Mouse (Mus musculus) 416B (cell line): ENCODE data around the gene Olfr609.
"Not testable (repeated sequence)": the region's sequence is repeated elsewhere in the genome, so short reads cannot be mapped to it uniquely, and the experiment has no call there.

Experiments used
- DNase-seq: peaks from one replicate; pipeline ENCODE4 v3.0.0; 2011; ENCODE audit warnings: low read depth

The Olfr609 gene

DNA sequence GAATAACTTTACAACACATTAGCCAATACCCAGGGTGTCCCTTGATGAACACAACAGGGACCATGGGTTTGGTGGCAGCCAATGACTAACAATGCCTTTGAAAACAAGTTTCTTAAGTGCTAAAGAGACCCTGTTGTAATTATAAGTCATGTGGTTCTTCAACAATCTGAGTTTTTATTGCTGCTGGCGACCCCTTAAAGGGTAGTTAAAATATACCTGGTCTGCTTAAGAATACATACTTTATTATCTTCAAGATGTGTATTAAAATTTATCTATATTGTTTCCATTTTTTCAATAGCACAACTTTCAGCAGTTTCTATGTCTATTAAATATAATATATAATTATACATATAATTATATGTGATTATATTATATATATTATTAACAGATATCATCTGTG lies at the start of gene Olfr609:
Gene Olfr609, minus strand, starts transcription at position 101 of the 400 bp plus-strand sequence.
- no peak for DNase-seq

DNA sequence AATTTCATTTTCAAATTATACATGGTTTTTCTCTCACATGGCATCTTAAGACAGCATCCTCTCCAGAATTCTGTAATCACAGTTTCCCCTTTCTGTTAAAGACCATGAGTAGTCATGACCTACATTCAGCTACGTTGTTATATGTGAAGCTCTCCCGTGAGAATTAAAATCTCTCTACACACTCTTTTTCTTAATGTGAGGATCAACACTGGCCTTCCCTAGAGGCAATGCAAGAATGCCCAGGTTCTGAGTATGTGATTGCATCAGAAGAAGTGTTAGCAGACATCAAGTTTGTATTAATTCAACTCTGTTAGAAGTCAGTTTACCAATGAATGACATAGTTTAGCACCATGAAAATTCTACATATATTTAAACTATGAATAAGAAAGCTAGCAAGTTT lies 44.8 kb upstream of the Olfr609 start, which contains the start of gene Olfr612:
Gene Olfr612, minus strand, starts transcription at position 101 of the 400 bp plus-strand sequence.
- DNase-seq = not testable (repeated sequence)

DNA sequence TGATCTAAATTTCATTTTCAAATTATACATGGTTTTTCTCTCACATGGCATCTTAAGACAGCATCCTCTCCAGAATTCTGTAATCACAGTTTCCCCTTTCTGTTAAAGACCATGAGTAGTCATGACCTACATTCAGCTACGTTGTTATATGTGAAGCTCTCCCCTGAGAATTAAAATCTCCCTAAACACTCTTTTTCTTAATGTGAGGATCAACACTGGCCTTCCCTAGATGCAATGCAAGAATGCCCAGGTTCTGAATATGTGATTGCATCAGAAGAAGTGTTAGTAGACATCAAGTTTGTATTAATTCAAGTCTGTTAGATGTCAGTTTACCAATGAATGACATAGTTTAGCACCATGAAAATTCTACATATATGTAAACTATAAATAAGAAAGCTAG lies 22.9 kb upstream of the Olfr609 start, which contains the start of gene Olfr611:
Gene Olfr611, minus strand, starts transcription at position 101 of the 400 bp plus-strand sequence.
- not testable (repeated sequence) for DNase-seq

DNA sequence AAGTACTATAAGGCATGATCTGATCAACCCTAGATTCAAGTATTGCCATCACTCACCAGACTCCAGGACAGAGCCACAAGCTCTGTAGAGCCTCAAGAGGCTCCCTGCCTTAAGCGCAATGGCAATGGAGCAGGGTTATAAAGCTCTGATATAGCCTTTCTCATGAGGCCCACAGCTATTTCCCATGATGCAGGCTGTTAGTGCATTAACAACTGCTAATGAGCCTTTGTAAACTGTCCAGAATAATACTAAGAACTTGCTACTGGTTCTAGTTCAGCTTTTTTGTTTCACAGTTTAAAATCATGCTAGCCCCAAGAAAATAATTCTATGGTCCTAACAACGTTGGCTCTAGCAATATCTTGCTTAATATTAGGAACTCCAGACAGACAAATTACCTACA lies 14.2 kb upstream of the Olfr609 start, which contains the start of gene Olfr610:
Gene Olfr610, minus strand, starts transcription at position 101 of the 400 bp plus-strand sequence.
- no peak for DNase-seq

DNA sequence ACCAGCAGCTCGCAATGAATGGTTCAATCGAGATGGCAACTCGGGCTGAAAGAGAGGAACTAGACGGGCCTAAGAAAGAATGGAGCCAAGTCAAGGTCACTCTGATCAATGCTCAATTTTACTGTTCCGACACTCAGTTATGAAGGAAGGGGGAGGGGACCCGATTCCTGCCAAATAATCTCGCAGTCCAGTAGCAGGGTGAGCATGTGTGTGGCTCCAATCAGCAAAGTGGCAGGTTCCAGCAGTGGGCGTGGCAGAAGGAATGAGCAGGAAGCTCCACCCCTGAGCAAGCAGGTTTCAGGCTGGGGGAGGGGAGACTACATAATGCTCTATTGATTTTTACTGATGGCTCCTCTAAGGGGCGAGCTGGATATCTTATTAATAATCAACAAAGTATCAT lies 20.8 kb downstream of the Olfr609 start:
- not testable (repeated sequence) for DNase-seq

DNA sequence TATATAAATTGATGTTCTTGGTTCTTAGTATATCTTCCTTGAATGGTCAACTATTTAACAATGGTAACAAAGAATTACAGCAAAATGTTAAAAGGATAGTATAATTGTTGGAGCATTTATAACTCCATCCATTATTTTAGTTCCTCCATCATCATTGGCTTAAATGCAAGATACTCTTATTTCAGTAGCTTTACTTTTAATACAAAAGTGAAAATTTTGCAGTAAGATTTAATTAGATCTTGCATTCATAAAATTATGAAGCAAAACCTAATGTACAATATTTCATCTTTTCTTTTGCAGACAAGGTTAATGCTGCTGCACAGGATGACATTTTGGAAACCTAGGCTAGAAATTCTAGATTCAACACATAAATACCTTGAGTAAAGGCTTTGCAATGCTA lies 28.3 kb downstream of the Olfr609 start, which contains the start of gene Olfr608:
Gene Olfr608, plus strand, starts transcription at position 301 of the 400 bp plus-strand sequence.
- DNase-seq = no peak

DNA sequence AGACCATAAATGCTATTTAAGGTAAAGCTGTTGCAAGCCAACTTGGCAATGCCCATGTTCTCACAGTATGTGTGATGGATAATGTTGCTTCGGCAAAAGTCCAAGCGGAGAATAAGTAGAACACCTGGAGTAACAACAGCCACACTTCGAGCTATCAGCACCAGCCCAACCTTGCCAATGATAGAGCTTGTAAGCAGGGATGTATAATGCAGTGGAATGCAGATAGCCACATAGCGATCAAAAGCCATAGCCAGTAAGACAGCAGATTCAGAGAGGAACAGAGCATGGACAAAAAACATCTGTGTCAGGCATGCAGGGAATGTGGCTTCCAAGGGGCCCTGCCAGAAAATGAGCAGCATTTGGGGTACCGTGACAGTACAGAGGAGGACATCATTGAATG lies 37.3 kb downstream of the Olfr609 start:
- no peak for DNase-seq

DNA sequence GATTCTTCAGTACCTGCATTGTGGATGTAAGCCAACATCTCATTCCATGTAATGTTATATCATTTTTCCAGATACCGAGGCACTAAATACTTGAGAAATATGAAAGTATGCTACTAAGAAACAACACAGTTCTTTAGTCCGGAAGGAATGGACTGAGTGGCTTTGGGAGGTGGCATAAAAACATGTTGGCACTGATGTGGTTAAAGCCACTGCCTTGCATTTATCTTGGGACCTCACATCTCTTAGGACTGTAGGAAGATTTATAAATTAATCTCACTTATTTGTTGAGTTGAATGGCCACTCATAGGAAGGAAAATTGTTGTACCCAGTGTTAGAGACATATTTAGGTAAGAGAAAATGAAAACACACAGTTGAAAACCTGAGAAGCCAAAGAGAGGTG lies 49.1 kb downstream of the Olfr609 start, which contains the start of gene Olfr606:
Gene Olfr606, plus strand, starts transcription at position 301 of the 400 bp plus-strand sequence.
- no peak for DNase-seq

DNA sequence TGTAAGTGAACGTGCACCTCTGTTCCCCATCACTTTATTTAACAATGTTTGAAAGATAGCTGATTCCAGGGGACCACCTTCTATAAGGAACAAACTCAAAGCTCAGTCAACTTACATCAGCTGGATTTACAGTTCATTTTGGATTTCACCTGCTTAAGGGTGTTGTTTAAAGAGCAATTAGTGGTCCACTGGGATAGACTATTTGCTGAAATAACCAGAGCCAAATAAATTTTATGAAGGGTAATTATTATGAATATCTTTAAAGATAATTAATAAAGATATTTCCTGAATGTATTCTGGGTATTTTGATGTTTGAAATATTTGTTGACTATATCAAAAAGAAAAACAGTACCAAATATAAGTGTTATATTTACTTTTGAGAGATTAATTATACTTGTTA lies 52.5 kb downstream of the Olfr609 start, which contains the start of gene Olfr605:
Gene Olfr605, minus strand, starts transcription at position 101 of the 400 bp plus-strand sequence.
- no peak for DNase-seq
